Mouse (Mus musculus): ENCODE measurements around the gene Trio.

Gene Trio

GRCm38 (mm10) chr15:28037651-28038050 is 12.0 kb upstream of the Trio start:
- DNase-seq (ENCODE audit: low read depth, low spot score): no peak

- no peak for DNase-seq (ENCODE audit: low read depth, low spot score)
Measured at GRCm38 (mm10) chr15:28035601-28036000, 10.0 kb upstream of the Trio start.

GRCm38 (mm10) chr15:28034636-28035035 is 9.0 kb upstream of the Trio start:
- no peak for DNase-seq (ENCODE audit: low read depth, low spot score)

GRCm38 (mm10) chr15:28029371-28029770 is 3.7 kb upstream of the Trio start:
- DNase-seq (ENCODE audit: low read depth, low spot score): no peak

GRCm38 (mm10) chr15:28028542-28028941 is 2.9 kb upstream of the Trio start:
- DNase-seq (ENCODE audit: low read depth, low spot score): no peak

- DNase-seq (ENCODE audit: low read depth, low spot score): no peak
Measured at GRCm38 (mm10) chr15:28026167-28026481, 476 bp upstream of the Trio start.

- peak; percentile 25 for DNase-seq (ENCODE audit: low read depth, low spot score)
Measured at GRCm38 (mm10) chr15:28024965-28025338, 696 bp downstream of the Trio start.

- peak; percentile 21 for DNase-seq (ENCODE audit: low read depth, low spot score)
Measured at GRCm38 (mm10) chr15:28024031-28024964, 1.4 kb downstream of the Trio start.

GRCm38 (mm10) chr15:28021591-28022209 is 3.9 kb downstream of the Trio start:
- DNase-seq (ENCODE audit: low read depth, low spot score): no peak

- DNase-seq (ENCODE audit: low read depth, low spot score): no peak
Measured at GRCm38 (mm10) chr15:28019393-28020070, 6.1 kb downstream of the Trio start.

GRCm38 (mm10) chr15:28007516-28007915 is 18.1 kb downstream of the Trio start:
- no peak for DNase-seq (ENCODE audit: low read depth, low spot score)

GRCm38 (mm10) chr15:28004192-28004767 is 21.4 kb downstream of the Trio start:
- DNase-seq (ENCODE audit: low read depth, low spot score): no peak

- no peak for DNase-seq (ENCODE audit: low read depth, low spot score)
Measured at GRCm38 (mm10) chr15:28002515-28002914, 23.1 kb downstream of the Trio start.

- no peak for DNase-seq (ENCODE audit: low read depth, low spot score)
Measured at GRCm38 (mm10) chr15:28001299-28001698, 24.3 kb downstream of the Trio start.

- DNase-seq (ENCODE audit: low read depth, low spot score): peak; percentile 72
Measured at GRCm38 (mm10) chr15:27998621-27999359, 26.9 kb downstream of the Trio start.

- DNase-seq (ENCODE audit: low read depth, low spot score): peak; percentile 35
Measured at GRCm38 (mm10) chr15:27997917-27998316, 27.7 kb downstream of the Trio start.

GRCm38 (mm10) chr15:27997391-27997841 is 28.2 kb downstream of the Trio start:
- DNase-seq (ENCODE audit: low read depth, low spot score): no peak

- no peak for DNase-seq (ENCODE audit: low read depth, low spot score)
Measured at GRCm38 (mm10) chr15:27996750-27997149, 28.9 kb downstream of the Trio start.

- peak; percentile 95 for DNase-seq (ENCODE audit: low read depth, low spot score)
Measured at GRCm38 (mm10) chr15:27995421-27995820, 30.2 kb downstream of the Trio start.

- DNase-seq (ENCODE audit: low read depth, low spot score): peak; percentile 60
Measured at GRCm38 (mm10) chr15:27994870-27995269, 30.8 kb downstream of the Trio start.

- DNase-seq (ENCODE audit: low read depth, low spot score): no peak
Measured at GRCm38 (mm10) chr15:27993528-27993927, 32.1 kb downstream of the Trio start.

Measured in R1 (cell line).